Mouse (Mus musculus) ES-E14 (cell line): Measurements from ENCODE around the gene Gpr173. TPM values are rescaled to one million over a fixed set of nuclear protein-coding genes. Genes with fewer than 3 reads are reported as not detected.

Source experiments
- DNase-seq: peaks from one replicate; pipeline ENCODE4 v3.0.0-alpha.2; 2013; ENCODE audit warnings: low read depth, low spot score
- H3K27ac ChIP-seq: 2 replicates; pipeline ENCODE4 v1.5.1; 2012; ENCODE audit warnings: low read depth, mild to moderate bottlenecking, low read length, moderate library complexity, mixed read lengths; ENCODE audit not compliant: poor library complexity, insufficient read depth, severe bottlenecking
- H3K36me3 ChIP-seq: 2 replicates; pipeline ENCODE4 v1.6.1; 2012; ENCODE audit warnings: mild to moderate bottlenecking, low read length, moderate library complexity, mixed read lengths; ENCODE audit not compliant: control insufficient read depth, poor library complexity, insufficient read depth, severe bottlenecking
- H3K4me1 ChIP-seq, 2 experiments: fragments of 150-350 bp in 1 of 2; sonication (generic) in 1 of 2; 2 replicates each; pipeline ENCODE4 v1.6.1; 2012; ENCODE audit warnings: low read length in 2 of 2, mild to moderate bottlenecking in 1 of 2, mixed read lengths in 1 of 2; ENCODE audit not compliant: control insufficient read depth in 2 of 2, insufficient read depth in 2 of 2, poor library complexity in 1 of 2
- H3K4me3 ChIP-seq, 2 experiments: fragments of 150-350 bp in 1 of 2; sonication (generic) in 1 of 2; 2 replicates each; pipeline ENCODE4 v1.5.1; 2012; ENCODE audit warnings: low read length in 2 of 2, low read depth in 1 of 2, mild to moderate bottlenecking in 1 of 2, mixed read lengths in 1 of 2; ENCODE audit not compliant: insufficient read depth in 1 of 2, poor library complexity in 1 of 2, severe bottlenecking in 1 of 2
- H3K9ac ChIP-seq: 2 replicates; pipeline ENCODE4 v1.6.1; 2012; ENCODE audit warnings: low read depth, mild to moderate bottlenecking, low read length, mixed read lengths; ENCODE audit not compliant: poor library complexity, insufficient read depth, severe bottlenecking
- H3K9me3 ChIP-seq: fragments of 150-350 bp; sonication (generic); 2 replicates; pipeline ENCODE4 v1.6.1; 2012; ENCODE audit warnings: low read depth, mild to moderate bottlenecking, low read length; ENCODE audit not compliant: control insufficient read depth, insufficient read depth
- CHD2 ChIP-seq: IDR thresholded peaks from 2 replicates; pipeline ENCODE4 v1.6.1; 2014; ENCODE audit warnings: mild to moderate bottlenecking, low read depth, low read length, inconsistent platforms
- HCFC1 ChIP-seq: IDR thresholded peaks from 2 replicates; pipeline ENCODE4 v1.6.1; 2012; ENCODE audit warnings: low read length, inconsistent platforms, borderline replicate concordance; ENCODE audit not compliant: insufficient read depth
- MAFK ChIP-seq: IDR thresholded peaks from 2 replicates; pipeline ENCODE4 v1.6.1; 2014; ENCODE audit warnings: mild to moderate bottlenecking, low read depth, low read length, inconsistent platforms; ENCODE audit not compliant: insufficient read depth
- ZC3H11A ChIP-seq: IDR thresholded peaks from 2 replicates; pipeline ENCODE4 v1.6.1; 2012; ENCODE audit warnings: low read depth, mild to moderate bottlenecking, inconsistent platforms, low read length, borderline replicate concordance
- ZNF384 ChIP-seq: IDR thresholded peaks from 2 replicates; pipeline ENCODE4 v1.6.1; 2012; ENCODE audit warnings: low read depth, low read length, inconsistent platforms
- in situ Hi-C, 2 experiments: fragments of 600-800 bp; cut with MboI; formaldehyde crosslinking; loops; one replicate each; pipeline ENCODE4 v1.15.1; 2025; ENCODE audit warnings: low sequenced_read_pairs in 2 of 2, inconsistent platforms in 1 of 2; ENCODE audit not compliant: unreplicated experiment in 2 of 2
- total RNA-seq: library from RNA; depleted of rRNA; stranded (reverse); fragments of 300-350 nt; gene quantifications from 2 replicates; pipeline ENCODE4 v1.2.3, GENCODE M21; 2012

Gpr173 gene
- total RNA-seq, 1 experiment = 3.0 TPM

- no peak overlapping the region for H3K4me3 ChIP-seq
- no peak overlapping the region for H3K27ac ChIP-seq
- in situ Hi-C loops = no loop called here
- no peak for DNase-seq
- no peaks in the 10 kb centered on the region for H3K36me3 ChIP-seq
- H3K9ac ChIP-seq = no peak overlapping the region
- TF ChIP-seq HCFC1 = no peak
- no peak for TF ChIP-seq CHD2
- TF ChIP-seq ZC3H11A = no peak
- TF ChIP-seq ZNF384 = no peak
- TF ChIP-seq MAFK = no peak
- no peaks in the 10 kb centered on the region for H3K9me3 ChIP-seq
- H3K4me1 ChIP-seq = no peaks in the 10 kb centered on the region
Observed at GRCm38 (mm10) chrX:152366418-152366817, 2.1 kb downstream of the Gpr173 start.

GRCm38 (mm10) chrX:152352553-152353153, 15.9 kb downstream of the Gpr173 start:
- H3K9me3 ChIP-seq = no peaks in the 10 kb centered on the region
- H3K4me3 ChIP-seq = no peak overlapping the region
- TF ChIP-seq ZC3H11A (peak; percentile 14; the same call in 1 of the 2 replicates), MAFK (no peak), ZNF384 (no peak)
- DNase-seq = peak; percentile 46
- no peak overlapping the region for H3K27ac ChIP-seq
- no peaks in the 10 kb centered on the region for H3K36me3 ChIP-seq
- in situ Hi-C loops = no loop called here
- no peak overlapping the region for H3K9ac ChIP-seq
- H3K4me1 ChIP-seq = no peaks in the 10 kb centered on the region

GRCm38 (mm10) chrX:152347041-152347440, 21.5 kb downstream of the Gpr173 start:
- Histone ChIP-seq H3K9ac (peak overlapping the region; percentile 10; the same call in 1 of the 2 replicates), H3K9me3 (no peaks in the 10 kb centered on the region), H3K36me3 (no peaks in the 10 kb centered on the region), H3K27ac (no peak overlapping the region), H3K4me3 (peak overlapping the region; percentile 1 to 28; a peak in 1 of 4 replicates), H3K4me1 (0 out of 4 replicates have a peak, but pooled peaks cover 0 to 3% of the 10 kb centered on the region in 2 experiments)
- TF ChIP-seq ZNF384 (no peak), MAFK (no peak), ZC3H11A (no peak), HCFC1 (no peak), CHD2 (no peak)
- in situ Hi-C loops = no loop called here
- no peak for DNase-seq

DNA sequence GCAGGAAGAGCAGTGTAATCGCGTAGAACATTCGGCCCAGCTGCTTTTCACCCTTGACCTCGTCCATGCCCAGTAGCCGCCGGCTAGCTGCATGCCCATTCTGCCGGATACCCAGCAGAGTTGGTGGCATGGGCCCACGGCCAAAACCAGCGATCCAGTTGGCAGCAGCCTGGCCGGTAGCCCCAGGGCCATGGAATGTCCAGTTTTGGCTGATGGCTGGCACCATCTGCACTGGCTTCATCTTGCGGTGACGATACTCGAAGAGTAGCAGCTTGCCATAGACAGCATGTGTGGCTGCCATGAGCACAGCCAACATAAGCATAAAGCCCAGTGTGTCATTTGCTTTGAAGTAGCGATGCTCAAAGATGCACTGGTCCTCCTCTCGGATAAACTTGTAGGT, 21.9 kb downstream of the Gpr173 start:
- peak overlapping the region in 1 of 2 experiments; percentile 2; a peak in 1 of 4 replicates for H3K4me3 ChIP-seq
- no peak overlapping the region for H3K27ac ChIP-seq
- no peak for DNase-seq
- in situ Hi-C loops = no loop called here
- TF ChIP-seq MAFK = no peak
- TF ChIP-seq ZNF384 = no peak
- no peak for TF ChIP-seq ZC3H11A
- TF ChIP-seq HCFC1 = no peak
- no peak for TF ChIP-seq CHD2
- H3K9me3 ChIP-seq = no peaks in the 10 kb centered on the region
- no peak overlapping the region for H3K9ac ChIP-seq
- 0 out of 4 replicates have a peak, but pooled peaks cover 0 to 3% of the 10 kb centered on the region in 2 experiments for H3K4me1 ChIP-seq
- no peaks in the 10 kb centered on the region for H3K36me3 ChIP-seq
